Mouse (Mus musculus): ENCODE measurements around the gene Aco2. TPM values are rescaled to one million over a fixed set of nuclear protein-coding genes. Genes with fewer than 3 reads are reported as not detected.

Gene Aco2
- polyA plus RNA-seq (2014; fragmentation: Nextera tagmentation; extraction: Ambion mirVana): 155 and 165 TPM in 2 replicates

- peaks cover 21% of the 10 kb centered on the region for H3K36me3 ChIP-seq (ENCODE audit: control insufficient read depth, insufficient read depth, low read length)
- no peaks in the 10 kb centered on the region for H3K9me3 ChIP-seq (ENCODE audit: control insufficient read depth, low read length)
- WGBS: under 1% methylated on average over 53 of the region's 53 CpGs
- peak within 1 kb of the TSS; percentile 96 for H3K4me3 ChIP-seq (ENCODE audit: low read depth, low read length)
- peak; percentile 100 for DNase-seq (ENCODE audit: low spot score, missing footprints)
- H3K27ac ChIP-seq (ENCODE audit: low read depth, low read length): peak within 1 kb of the TSS; percentile 93
- peak within 1 kb of the TSS; percentile 89 for H3K9ac ChIP-seq (ENCODE audit: low read length)
- H3K27me3 ChIP-seq (ENCODE audit: control insufficient read depth, insufficient read depth, low read length): no peaks in the 10 kb centered on the region
- peak; percentile 92 for ATAC-seq (ENCODE audit: low FRiP score)
- H3K4me1 ChIP-seq (ENCODE audit: control insufficient read depth, insufficient read depth, low read length): peaks cover 11% of the 10 kb centered on the region
- H3K4me2 ChIP-seq: peak within 1 kb of the TSS; percentile 82
Observed at GRCm38 (mm10) chr15:81872262-81873136, at the start of gene Aco2. Aco2 (plus strand) TSS chr15:81872309.

- no peaks in the 10 kb centered on the region for H3K4me1 ChIP-seq (ENCODE audit: control insufficient read depth, insufficient read depth, low read length)
- no peaks in the 10 kb centered on the region for H3K27me3 ChIP-seq (ENCODE audit: control insufficient read depth, insufficient read depth, low read length)
- H3K36me3 ChIP-seq (ENCODE audit: control insufficient read depth, insufficient read depth, low read length): peaks cover 11% of the 10 kb centered on the region
- DNase-seq (ENCODE audit: low spot score, missing footprints) (peak; percentile 21), ATAC-seq (ENCODE audit: low FRiP score) (no peak)
- 84% methylated on average over 3 of the region's 3 CpGs for WGBS
- no peak overlapping the region for H3K27ac ChIP-seq (ENCODE audit: low read depth, low read length)
- no peak overlapping the region for H3K4me3 ChIP-seq (ENCODE audit: low read depth, low read length)
- no peak overlapping the region for H3K9ac ChIP-seq (ENCODE audit: low read length)
- no peaks in the 10 kb centered on the region for H3K9me3 ChIP-seq (ENCODE audit: control insufficient read depth, low read length)
- no peak overlapping the region for H3K4me2 ChIP-seq
Observed at GRCm38 (mm10) chr15:81822631-81823030, 49.5 kb upstream of the Aco2 start.

- Histone ChIP-seq H3K9me3 (ENCODE audit: control insufficient read depth, low read length) (no peaks in the 10 kb centered on the region), H3K27me3 (ENCODE audit: control insufficient read depth, insufficient read depth, low read length) (no peaks in the 10 kb centered on the region), H3K27ac (ENCODE audit: low read depth, low read length) (no peak overlapping the region), H3K4me2 (no peak overlapping the region), H3K4me1 (ENCODE audit: control insufficient read depth, insufficient read depth, low read length) (no peaks in the 10 kb centered on the region), H3K36me3 (ENCODE audit: control insufficient read depth, insufficient read depth, low read length) (peaks cover 11% of the 10 kb centered on the region), H3K4me3 (ENCODE audit: low read depth, low read length) (no peak overlapping the region), H3K9ac (ENCODE audit: low read length) (no peak overlapping the region)
- WGBS: 78% methylated on average over 3 of the region's 3 CpGs
- ATAC-seq (ENCODE audit: low FRiP score): no peak
- peak; percentile 21 for DNase-seq (ENCODE audit: low spot score, missing footprints)
Observed at GRCm38 (mm10) chr15:81824832-81825231, 47.3 kb upstream of the Aco2 start.

GRCm38 (mm10) chr15:81828426-81829207 lies 43.5 kb upstream of the Aco2 start:
- H3K9me3 ChIP-seq (ENCODE audit: control insufficient read depth, low read length): no peaks in the 10 kb centered on the region
- no peaks in the 10 kb centered on the region for H3K4me1 ChIP-seq (ENCODE audit: control insufficient read depth, insufficient read depth, low read length)
- no peak overlapping the region for H3K9ac ChIP-seq (ENCODE audit: low read length)
- no peak for ATAC-seq (ENCODE audit: low FRiP score)
- H3K36me3 ChIP-seq (ENCODE audit: control insufficient read depth, insufficient read depth, low read length): peaks cover 6% of the 10 kb centered on the region
- 86% methylated on average over 7 of the region's 7 CpGs for WGBS
- H3K4me2 ChIP-seq: no peak overlapping the region
- no peak overlapping the region for H3K27ac ChIP-seq (ENCODE audit: low read depth, low read length)
- no peak overlapping the region for H3K4me3 ChIP-seq (ENCODE audit: low read depth, low read length)
- peak; percentile 72 for DNase-seq (ENCODE audit: low spot score, missing footprints)
- no peaks in the 10 kb centered on the region for H3K27me3 ChIP-seq (ENCODE audit: control insufficient read depth, insufficient read depth, low read length)

GRCm38 (mm10) chr15:81829208-81829580 lies 42.9 kb upstream of the Aco2 start:
- DNase-seq (ENCODE audit: low spot score, missing footprints) (no peak), ATAC-seq (ENCODE audit: low FRiP score) (no peak)
- Histone ChIP-seq H3K36me3 (ENCODE audit: control insufficient read depth, insufficient read depth, low read length) (peaks cover 6% of the 10 kb centered on the region), H3K4me3 (ENCODE audit: low read depth, low read length) (no peak overlapping the region), H3K27me3 (ENCODE audit: control insufficient read depth, insufficient read depth, low read length) (no peaks in the 10 kb centered on the region), H3K9me3 (ENCODE audit: control insufficient read depth, low read length) (no peaks in the 10 kb centered on the region), H3K4me1 (ENCODE audit: control insufficient read depth, insufficient read depth, low read length) (no peaks in the 10 kb centered on the region), H3K27ac (ENCODE audit: low read depth, low read length) (no peak overlapping the region), H3K9ac (ENCODE audit: low read length) (no peak overlapping the region), H3K4me2 (no peak overlapping the region)
- 65% methylated on average over 2 of the region's 2 CpGs for WGBS

GRCm38 (mm10) chr15:81830530-81830929 lies 41.6 kb upstream of the Aco2 start:
- no peak overlapping the region for H3K9ac ChIP-seq (ENCODE audit: low read length)
- no peak for ATAC-seq (ENCODE audit: low FRiP score)
- H3K4me2 ChIP-seq: no peak overlapping the region
- H3K36me3 ChIP-seq (ENCODE audit: control insufficient read depth, insufficient read depth, low read length): peaks cover 6% of the 10 kb centered on the region
- H3K9me3 ChIP-seq (ENCODE audit: control insufficient read depth, low read length): no peaks in the 10 kb centered on the region
- no peak for DNase-seq (ENCODE audit: low spot score, missing footprints)
- H3K27ac ChIP-seq (ENCODE audit: low read depth, low read length): no peak overlapping the region
- WGBS: 90% methylated on average over 4 of the region's 4 CpGs
- H3K27me3 ChIP-seq (ENCODE audit: control insufficient read depth, insufficient read depth, low read length): no peaks in the 10 kb centered on the region
- H3K4me1 ChIP-seq (ENCODE audit: control insufficient read depth, insufficient read depth, low read length): no peaks in the 10 kb centered on the region; the same call in 1 of the 2 replicates
- no peak overlapping the region for H3K4me3 ChIP-seq (ENCODE audit: low read depth, low read length)

- WGBS: 14% methylated on average over 24 of the region's 24 CpGs
- H3K9me3 ChIP-seq (ENCODE audit: control insufficient read depth, low read length): no peaks in the 10 kb centered on the region
- DNase-seq (ENCODE audit: low spot score, missing footprints): peak; percentile 98
- no peak overlapping the region for H3K27ac ChIP-seq (ENCODE audit: low read depth, low read length)
- no peak overlapping the region for H3K9ac ChIP-seq (ENCODE audit: low read length)
- H3K4me1 ChIP-seq (ENCODE audit: control insufficient read depth, insufficient read depth, low read length): no peaks in the 10 kb centered on the region; the same call in 1 of the 2 replicates
- no peak overlapping the region for H3K4me3 ChIP-seq (ENCODE audit: low read depth, low read length)
- H3K4me2 ChIP-seq: no peak overlapping the region
- peaks cover 2% of the 10 kb centered on the region; the same call in 1 of the 2 replicates for H3K36me3 ChIP-seq (ENCODE audit: control insufficient read depth, insufficient read depth, low read length)
- no peaks in the 10 kb centered on the region for H3K27me3 ChIP-seq (ENCODE audit: control insufficient read depth, insufficient read depth, low read length)
- peak; percentile 94 for ATAC-seq (ENCODE audit: low FRiP score)
Observed at GRCm38 (mm10) chr15:81831136-81831825, 40.8 kb upstream of the Aco2 start.

- no peak for ATAC-seq (ENCODE audit: low FRiP score)
- H3K9me3 ChIP-seq (ENCODE audit: control insufficient read depth, low read length): no peaks in the 10 kb centered on the region
- H3K27me3 ChIP-seq (ENCODE audit: control insufficient read depth, insufficient read depth, low read length): no peaks in the 10 kb centered on the region
- no peaks in the 10 kb centered on the region for H3K36me3 ChIP-seq (ENCODE audit: control insufficient read depth, insufficient read depth, low read length)
- H3K27ac ChIP-seq (ENCODE audit: low read depth, low read length): no peak overlapping the region
- no peak overlapping the region for H3K4me3 ChIP-seq (ENCODE audit: low read depth, low read length)
- DNase-seq (ENCODE audit: low spot score, missing footprints): peak; percentile 72
- H3K4me1 ChIP-seq (ENCODE audit: control insufficient read depth, insufficient read depth, low read length): no peaks in the 10 kb centered on the region; the same call in 1 of the 2 replicates
- no peak overlapping the region for H3K4me2 ChIP-seq
- no peak overlapping the region for H3K9ac ChIP-seq (ENCODE audit: low read length)
- 96% methylated on average over 3 of the region's 3 CpGs for WGBS
Observed at GRCm38 (mm10) chr15:81832219-81832618, 39.9 kb upstream of the Aco2 start.
